Mouse (Mus musculus) left cerebral cortex, postnatal 36 days (tissue): ENCODE results near the gene Tmeff1. TPM values are rescaled to one million over a fixed set of nuclear protein-coding genes. Genes with fewer than 3 reads are reported as not detected.

ENCODE experiments used
- DNase-seq, 2 experiments: peaks; one replicate each; pipeline ENCODE4 v3.0.0; 2021 to 2022; ENCODE audit warnings: low spot score in 2 of 2, mixed read lengths in 1 of 2
- intact Hi-C: fragments of 180-260 bp; cut with DNase I; formaldehyde crosslinking; loops from one replicate; pipeline ENCODE4 v1.15.1; 2025
- total RNA-seq, 2 experiments: library from RNA; stranded (reverse); gene quantifications; 2 replicates each; pipeline ENCODE4 v1.2.3; 2021

Tmeff1 gene
- total RNA-seq, 2 experiments from 2014 or later, result 114 to 135 TPM

GRCm38 (mm10) chr4:48605650-48606049 lies 20.7 kb downstream of the Tmeff1 start:
- intact Hi-C loops, result no loop called here
- DNase-seq, result no peak

GRCm38 (mm10) chr4:48609485-48609884 lies 24.5 kb downstream of the Tmeff1 start:
- intact Hi-C loops, result no loop called here
- DNase-seq, result peak in 1 of 2 experiments; percentile 42

- intact Hi-C loops, result no loop called here
- no peak for DNase-seq
These were observed 25.3 kb downstream of the Tmeff1 start for GRCm38 (mm10) chr4:48610251-48610650.

- intact Hi-C loops, result no loop called here
- no peak for DNase-seq
These were observed 30.5 kb downstream of the Tmeff1 start for GRCm38 (mm10) chr4:48615483-48615882.

GRCm38 (mm10) chr4:48617201-48617600 lies 32.2 kb downstream of the Tmeff1 start:
- no peak for DNase-seq
- intact Hi-C loops, result no loop called here

- intact Hi-C loops, result no loop called here
- DNase-seq, result no peak
These were observed 35.1 kb downstream of the Tmeff1 start for GRCm38 (mm10) chr4:48620121-48620520.

- intact Hi-C loops, result no loop called here
- DNase-seq, result no peak
These were observed 37.3 kb downstream of the Tmeff1 start for GRCm38 (mm10) chr4:48622246-48622645.

- DNase-seq, result no peak
- intact Hi-C loops, result no loop called here
These were observed 38.0 kb downstream of the Tmeff1 start for GRCm38 (mm10) chr4:48622946-48623345.

- no peak for DNase-seq
- intact Hi-C loops, result no loop called here
These were observed 40.0 kb downstream of the Tmeff1 start for GRCm38 (mm10) chr4:48624961-48625360.

GRCm38 (mm10) chr4:48625836-48626235 lies 40.9 kb downstream of the Tmeff1 start:
- intact Hi-C loops, result no loop called here
- no peak for DNase-seq

GRCm38 (mm10) chr4:48629445-48629844 lies 44.5 kb downstream of the Tmeff1 start:
- no peak for DNase-seq
- intact Hi-C loops, result no loop called here

- no peak for DNase-seq
- intact Hi-C loops, result no loop called here
These were observed 48.6 kb downstream of the Tmeff1 start for GRCm38 (mm10) chr4:48633529-48633928.

- intact Hi-C loops, result no loop called here
- DNase-seq, result no peak
These were observed 49.1 kb downstream of the Tmeff1 start for GRCm38 (mm10) chr4:48634058-48634457.

- intact Hi-C loops, result no loop called here
- no peak for DNase-seq
These were observed 51.9 kb downstream of the Tmeff1 start for GRCm38 (mm10) chr4:48636831-48637230.

GRCm38 (mm10) chr4:48638132-48638531 lies 53.2 kb downstream of the Tmeff1 start:
- intact Hi-C loops, result no loop called here
- no peak for DNase-seq

- DNase-seq, result no peak
- intact Hi-C loops, result no loop called here
These were observed 54.5 kb downstream of the Tmeff1 start for GRCm38 (mm10) chr4:48639503-48639902.

GRCm38 (mm10) chr4:48643801-48644200 lies 58.8 kb downstream of the Tmeff1 start:
- intact Hi-C loops, result no loop called here
- DNase-seq, result no peak

- intact Hi-C loops, result no loop called here
- no peak for DNase-seq
These were observed 61.2 kb downstream of the Tmeff1 start for GRCm38 (mm10) chr4:48646143-48646542.

GRCm38 (mm10) chr4:48650617-48651360 lies 65.8 kb downstream of the Tmeff1 start:
- intact Hi-C loops, result no loop called here
- DNase-seq, result no peak

GRCm38 (mm10) chr4:48654118-48654517 lies 69.1 kb downstream of the Tmeff1 start:
- intact Hi-C loops, result no loop called here
- no peak for DNase-seq

- intact Hi-C loops, result no loop called here
- no peak for DNase-seq
These were observed 71.6 kb downstream of the Tmeff1 start for GRCm38 (mm10) chr4:48656530-48656929.

- intact Hi-C loops, result loop anchor here (5.0 kb wide), 1 partner anchor 78 kb away; no protein-coding TSS in a partner anchor
- no peak for DNase-seq
These were observed 75.2 kb downstream of the Tmeff1 start for GRCm38 (mm10) chr4:48660144-48660543.
